Mouse (Mus musculus) G1E (cell line): ENCODE measurements around the gene Ankrd13d.

Experiments used
- CTCF ChIP-seq: IDR thresholded peaks from 2 replicates; pipeline ENCODE4 v1.5.1; 2012; ENCODE audit warnings: low read depth, low read length, inconsistent platforms, mixed read lengths
- TAL1 ChIP-seq: conservative IDR thresholded peaks from 2 replicates; pipeline ENCODE4 v1.6.1; 2012; ENCODE audit warnings: low read depth, low read length, inconsistent platforms, mixed read lengths

DNA sequence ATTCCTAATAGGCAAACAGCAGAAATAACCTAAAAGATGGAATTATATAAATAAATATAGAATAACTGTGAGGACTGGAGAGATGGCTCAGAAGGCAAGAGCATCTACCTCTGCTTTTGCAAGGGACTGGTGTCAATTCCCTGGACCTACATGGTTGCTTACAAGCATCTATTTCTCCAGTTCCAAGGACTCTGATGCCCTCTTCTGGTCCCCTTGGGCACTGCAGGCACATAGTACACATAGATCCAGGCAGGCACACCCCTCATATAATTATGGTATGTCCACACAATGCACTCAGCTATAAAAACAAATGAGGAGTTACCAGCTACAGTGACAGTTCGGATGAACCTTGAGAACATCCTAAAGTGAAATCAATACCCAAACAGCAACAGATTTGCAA lies 3.5 kb downstream of the Ankrd13d start:
- TF ChIP-seq CTCF = no peak
- no peak for TF ChIP-seq TAL1
